Mouse (Mus musculus): ENCODE results near the gene Reln. TPM values are rescaled to one million over a fixed set of nuclear protein-coding genes. Genes with fewer than 3 reads are reported as not detected.
A peak's percentile ranks its signal among the peaks of the same experiment; 100 is the strongest.

Gene Reln
- polyA plus RNA-seq, 1 experiment from 2014 or later, result 2.8 TPM

DNA sequence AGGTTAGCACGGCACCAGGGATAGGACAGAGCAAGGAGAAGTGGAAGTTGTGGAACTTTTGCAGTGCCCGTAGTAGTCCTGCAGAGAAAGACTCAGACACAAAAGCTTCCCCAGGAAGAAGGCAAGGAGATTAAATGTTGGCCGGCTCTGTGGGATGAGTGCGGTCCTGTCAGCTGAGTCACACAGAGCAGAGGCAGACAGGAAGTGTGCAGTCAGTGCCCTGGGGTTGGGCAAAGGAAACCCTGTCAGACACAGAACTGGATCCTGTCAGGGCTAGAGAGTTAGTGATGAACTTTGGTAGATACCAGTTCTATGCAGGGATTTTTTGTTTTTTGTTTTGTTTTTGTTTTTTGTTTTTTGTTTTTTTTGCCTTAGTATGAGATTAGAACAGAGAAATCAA, 120.0 kb downstream of the Reln start:
- H3K9me3 ChIP-seq (ENCODE audit: control insufficient read depth, low read length), result no peaks in the 10 kb centered on the region
- peak overlapping the region in 1 of 2 experiments; percentile 27; a peak in 1 of 4 replicates for H3K27ac ChIP-seq (replicated peaks in 1 of 2; ENCODE audit: control insufficient read depth in 1 of 2, insufficient read depth in 1 of 2, low read depth in 2 of 2, low read length in 2 of 2)
- no peak overlapping the region for H3K4me2 ChIP-seq (ENCODE audit: low read length)
- no peaks in the 10 kb centered on the region for H3K27me3 ChIP-seq (ENCODE audit: control insufficient read depth, insufficient read depth, low read length)
- H3K36me3 ChIP-seq (ENCODE audit: control insufficient read depth, insufficient read depth, low read length), result no peaks in the 10 kb centered on the region
- WGBS, result 47% methylated on average over 4 of the region's 4 CpGs
- no peak overlapping the region for H3K9ac ChIP-seq (ENCODE audit: low read length)
- H3K4me3 ChIP-seq (ENCODE audit: control insufficient read depth in 1 of 2, insufficient read depth in 1 of 2, low read depth in 1 of 2, low read length in 2 of 2), result no peak overlapping the region
- H3K4me1 ChIP-seq (ENCODE audit: control insufficient read depth in 2 of 2, insufficient read depth in 2 of 2, low read length in 2 of 2), result no peaks in the 10 kb centered on the region
- ATAC-seq (ENCODE audit: insufficient number of reproducible peaks, insufficient read depth, low FRiP score, low read depth), result no peak

DNA sequence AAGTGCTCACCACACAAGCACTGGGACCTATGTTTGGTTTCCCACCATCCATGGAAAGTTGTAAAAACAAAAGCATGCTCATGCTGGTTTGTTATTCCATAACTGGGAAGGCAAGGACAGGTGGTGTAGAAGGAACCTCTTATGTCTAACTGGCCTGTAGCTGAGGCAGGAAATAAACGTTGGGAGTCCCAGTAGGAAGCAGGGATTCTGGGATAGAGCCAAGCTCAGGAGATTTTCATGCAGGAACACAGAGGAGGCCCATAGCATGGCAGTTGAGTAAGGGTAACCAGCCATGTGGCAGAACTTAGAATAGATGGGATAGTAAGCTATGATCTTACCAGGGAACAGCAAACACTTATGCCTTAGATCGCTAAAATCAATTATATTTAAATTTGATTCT, 120.6 kb downstream of the Reln start:
- Histone ChIP-seq H3K27me3 (ENCODE audit: control insufficient read depth, insufficient read depth, low read length) (no peaks in the 10 kb centered on the region), H3K4me2 (ENCODE audit: low read length) (no peak overlapping the region), H3K27ac (replicated peaks in 1 of 2; ENCODE audit: control insufficient read depth in 1 of 2, insufficient read depth in 1 of 2, low read depth in 2 of 2, low read length in 2 of 2) (no peak overlapping the region), H3K9me3 (ENCODE audit: control insufficient read depth, low read length) (no peaks in the 10 kb centered on the region), H3K36me3 (ENCODE audit: control insufficient read depth, insufficient read depth, low read length) (no peaks in the 10 kb centered on the region), H3K4me3 (ENCODE audit: control insufficient read depth in 1 of 2, insufficient read depth in 1 of 2, low read depth in 1 of 2, low read length in 2 of 2) (no peak overlapping the region), H3K4me1 (ENCODE audit: control insufficient read depth in 2 of 2, insufficient read depth in 2 of 2, low read length in 2 of 2) (no peaks in the 10 kb centered on the region), H3K9ac (ENCODE audit: low read length) (no peak overlapping the region)
- no peak for ATAC-seq (ENCODE audit: insufficient number of reproducible peaks, insufficient read depth, low FRiP score, low read depth)
- WGBS, result 71% methylated on average over 2 of the region's 2 CpGs

- no peaks in the 10 kb centered on the region for H3K9me3 ChIP-seq (ENCODE audit: control insufficient read depth, low read length)
- H3K36me3 ChIP-seq (ENCODE audit: control insufficient read depth, insufficient read depth, low read length), result no peaks in the 10 kb centered on the region
- no peak overlapping the region for H3K4me3 ChIP-seq (ENCODE audit: control insufficient read depth in 1 of 2, insufficient read depth in 1 of 2, low read depth in 1 of 2, low read length in 2 of 2)
- no peak overlapping the region for H3K9ac ChIP-seq (ENCODE audit: low read length)
- no peak overlapping the region for H3K27ac ChIP-seq (replicated peaks in 1 of 2; ENCODE audit: control insufficient read depth in 1 of 2, insufficient read depth in 1 of 2, low read depth in 2 of 2, low read length in 2 of 2)
- no peaks in the 10 kb centered on the region for H3K27me3 ChIP-seq (ENCODE audit: control insufficient read depth, insufficient read depth, low read length)
- H3K4me2 ChIP-seq (ENCODE audit: low read length), result no peak overlapping the region
- 80% methylated on average over 8 of the region's 8 CpGs for WGBS
- ATAC-seq (ENCODE audit: insufficient number of reproducible peaks, insufficient read depth, low FRiP score, low read depth), result no peak
- no peaks in the 10 kb centered on the region for H3K4me1 ChIP-seq (ENCODE audit: control insufficient read depth in 2 of 2, insufficient read depth in 2 of 2, low read length in 2 of 2)
These were observed 136.0 kb downstream of the Reln start for GRCm38 (mm10) chr5:22208311-22209021.

GRCm38 (mm10) chr5:22197926-22198325, 146.6 kb downstream of the Reln start:
- Histone ChIP-seq H3K9me3 (ENCODE audit: control insufficient read depth, low read length) (no peaks in the 10 kb centered on the region), H3K4me2 (ENCODE audit: low read length) (no peak overlapping the region), H3K4me3 (ENCODE audit: control insufficient read depth in 1 of 2, insufficient read depth in 1 of 2, low read depth in 1 of 2, low read length in 2 of 2) (no peak overlapping the region), H3K4me1 (ENCODE audit: control insufficient read depth in 2 of 2, insufficient read depth in 2 of 2, low read length in 2 of 2) (peaks cover 0 to 11% of the 10 kb centered on the region in 2 experiments; a peak in 1 of 4 replicates), H3K36me3 (ENCODE audit: control insufficient read depth, insufficient read depth, low read length) (no peaks in the 10 kb centered on the region), H3K9ac (ENCODE audit: low read length) (no peak overlapping the region), H3K27me3 (ENCODE audit: control insufficient read depth, insufficient read depth, low read length) (no peaks in the 10 kb centered on the region), H3K27ac (replicated peaks in 1 of 2; ENCODE audit: control insufficient read depth in 1 of 2, insufficient read depth in 1 of 2, low read depth in 2 of 2, low read length in 2 of 2) (no peak overlapping the region)
- 21% methylated on average over 2 of the region's 2 CpGs for WGBS
- ATAC-seq (ENCODE audit: insufficient number of reproducible peaks, insufficient read depth, low FRiP score, low read depth), result no peak

DNA sequence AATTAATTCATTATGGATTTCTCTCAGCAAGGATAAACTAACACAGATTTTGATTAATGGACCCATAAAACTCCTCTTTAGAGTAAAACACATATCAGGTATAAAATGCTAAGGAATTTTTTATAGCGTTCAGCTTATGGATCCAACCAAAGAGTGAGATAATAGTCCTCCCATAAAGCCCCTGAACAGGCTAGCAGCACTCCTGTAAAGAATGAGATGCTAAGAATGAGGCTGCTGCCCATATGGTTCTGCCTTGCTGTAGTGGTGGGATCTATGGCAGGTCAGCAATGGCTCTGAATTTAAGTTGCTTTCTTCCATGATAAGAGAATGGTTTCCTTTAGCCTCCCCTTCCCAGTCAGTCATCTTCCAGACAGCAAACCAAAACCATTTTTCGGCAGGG, 147.6 kb downstream of the Reln start:
- H3K36me3 ChIP-seq (ENCODE audit: control insufficient read depth, insufficient read depth, low read length), result no peaks in the 10 kb centered on the region

DNA sequence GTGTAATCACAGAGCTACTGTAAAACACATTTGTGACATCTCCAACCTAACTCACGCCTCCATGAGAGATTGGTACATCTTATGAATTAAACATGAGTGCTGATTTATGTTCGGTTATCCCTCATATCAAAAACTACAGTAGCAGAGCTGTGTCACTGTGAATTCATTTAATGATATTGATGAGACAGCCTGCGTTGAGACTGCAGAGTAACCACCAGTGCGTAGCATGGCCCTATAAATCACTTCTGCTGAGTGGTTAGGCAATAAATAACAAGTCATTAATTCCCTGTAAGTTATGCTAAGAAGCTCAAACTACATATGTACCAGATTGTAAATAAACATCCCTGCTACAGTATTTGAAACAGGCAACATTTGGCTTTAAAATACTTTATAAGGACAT, 148.0 kb downstream of the Reln start:
- 87% methylated on average over 4 of the region's 4 CpGs for WGBS
- no peak overlapping the region for H3K4me3 ChIP-seq (ENCODE audit: control insufficient read depth in 1 of 2, insufficient read depth in 1 of 2, low read depth in 1 of 2, low read length in 2 of 2)
- ATAC-seq (ENCODE audit: insufficient number of reproducible peaks, insufficient read depth, low FRiP score, low read depth), result no peak
- no peaks in the 10 kb centered on the region for H3K36me3 ChIP-seq (ENCODE audit: control insufficient read depth, insufficient read depth, low read length)
- H3K27ac ChIP-seq (replicated peaks in 1 of 2; ENCODE audit: control insufficient read depth in 1 of 2, insufficient read depth in 1 of 2, low read depth in 2 of 2, low read length in 2 of 2), result no peak overlapping the region
- H3K4me2 ChIP-seq (ENCODE audit: low read length), result no peak overlapping the region
- H3K9me3 ChIP-seq (ENCODE audit: control insufficient read depth, low read length), result no peaks in the 10 kb centered on the region
- no peak overlapping the region for H3K9ac ChIP-seq (ENCODE audit: low read length)
- peaks cover 0 to 11% of the 10 kb centered on the region in 2 experiments; a peak in 1 of 4 replicates for H3K4me1 ChIP-seq (ENCODE audit: control insufficient read depth in 2 of 2, insufficient read depth in 2 of 2, low read length in 2 of 2)
- no peaks in the 10 kb centered on the region for H3K27me3 ChIP-seq (ENCODE audit: control insufficient read depth, insufficient read depth, low read length)

More for the DNA sequence above, 147.6 kb downstream of the Reln start:
- Histone ChIP-seq H3K4me2 (ENCODE audit: low read length) (no peak overlapping the region), H3K4me3 (ENCODE audit: control insufficient read depth in 1 of 2, insufficient read depth in 1 of 2, low read depth in 1 of 2, low read length in 2 of 2) (no peak overlapping the region), H3K27ac (replicated peaks in 1 of 2; ENCODE audit: control insufficient read depth in 1 of 2, insufficient read depth in 1 of 2, low read depth in 2 of 2, low read length in 2 of 2) (no peak overlapping the region), H3K27me3 (ENCODE audit: control insufficient read depth, insufficient read depth, low read length) (no peaks in the 10 kb centered on the region), H3K9me3 (ENCODE audit: control insufficient read depth, low read length) (no peaks in the 10 kb centered on the region), H3K9ac (ENCODE audit: low read length) (no peak overlapping the region), H3K4me1 (ENCODE audit: control insufficient read depth in 2 of 2, insufficient read depth in 2 of 2, low read length in 2 of 2) (peaks cover 0 to 11% of the 10 kb centered on the region in 2 experiments; a peak in 1 of 4 replicates)
- 74% methylated on average over 2 of the region's 2 CpGs for WGBS
- no peak for ATAC-seq (ENCODE audit: insufficient number of reproducible peaks, insufficient read depth, low FRiP score, low read depth)

- no peak overlapping the region for H3K4me2 ChIP-seq (ENCODE audit: low read length)
- H3K9ac ChIP-seq (ENCODE audit: low read length), result no peak overlapping the region
- ATAC-seq (ENCODE audit: insufficient number of reproducible peaks, insufficient read depth, low FRiP score, low read depth), result no peak
- no peaks in the 10 kb centered on the region for H3K36me3 ChIP-seq (ENCODE audit: control insufficient read depth, insufficient read depth, low read length)
- H3K27ac ChIP-seq (replicated peaks in 1 of 2; ENCODE audit: control insufficient read depth in 1 of 2, insufficient read depth in 1 of 2, low read depth in 2 of 2, low read length in 2 of 2), result no peak overlapping the region
- H3K4me3 ChIP-seq (ENCODE audit: control insufficient read depth in 1 of 2, insufficient read depth in 1 of 2, low read depth in 1 of 2, low read length in 2 of 2), result no peak overlapping the region
- no peaks in the 10 kb centered on the region for H3K9me3 ChIP-seq (ENCODE audit: control insufficient read depth, low read length)
- 67% methylated on average over 8 of the region's 8 CpGs for WGBS
- peaks cover 0 to 11% of the 10 kb centered on the region in 2 experiments; a peak in 1 of 4 replicates for H3K4me1 ChIP-seq (ENCODE audit: control insufficient read depth in 2 of 2, insufficient read depth in 2 of 2, low read length in 2 of 2)
- no peaks in the 10 kb centered on the region for H3K27me3 ChIP-seq (ENCODE audit: control insufficient read depth, insufficient read depth, low read length)
These were observed 149.1 kb downstream of the Reln start for GRCm38 (mm10) chr5:22195352-22195941.
